Mouse (Mus musculus): Measurements from ENCODE around the gene Olfr629. TPM values are rescaled to one million over a fixed set of nuclear protein-coding genes. Genes with fewer than 3 reads are reported as not detected.
"Not testable (repeated sequence)": the region's sequence is repeated elsewhere in the genome, so short reads cannot be mapped to it uniquely, and the experiment has no call there.

Olfr629 gene
- not detected for total RNA-seq (2021)
- long read RNA-seq, experiment 1 = 0 reads
- long read RNA-seq, experiment 2 = 0 reads

DNA sequence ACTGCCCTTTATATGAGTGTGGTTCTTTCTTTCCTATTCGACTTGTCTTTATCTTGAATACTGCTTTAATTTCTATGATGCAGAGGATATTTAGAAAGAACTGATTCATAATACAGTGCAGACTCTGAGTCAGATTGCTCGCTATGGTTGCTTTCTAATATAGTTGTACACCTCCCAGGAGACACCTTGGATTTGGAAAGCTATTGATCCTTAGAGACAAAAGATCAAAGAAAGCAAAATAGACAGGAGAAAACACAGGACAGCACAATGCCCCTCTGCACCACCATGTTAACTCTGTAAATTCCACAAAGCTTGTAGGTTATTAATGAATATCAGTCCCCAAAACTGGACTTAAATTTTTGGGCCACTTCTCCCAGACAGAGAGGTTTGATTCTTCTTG is at the start of gene Olfr629:
TSS of gene Olfr629 (minus strand) at position 101 of the 400 bp plus-strand sequence.
- no peak for DNase-seq (ENCODE audit: low spot score in 2 of 2)

DNA sequence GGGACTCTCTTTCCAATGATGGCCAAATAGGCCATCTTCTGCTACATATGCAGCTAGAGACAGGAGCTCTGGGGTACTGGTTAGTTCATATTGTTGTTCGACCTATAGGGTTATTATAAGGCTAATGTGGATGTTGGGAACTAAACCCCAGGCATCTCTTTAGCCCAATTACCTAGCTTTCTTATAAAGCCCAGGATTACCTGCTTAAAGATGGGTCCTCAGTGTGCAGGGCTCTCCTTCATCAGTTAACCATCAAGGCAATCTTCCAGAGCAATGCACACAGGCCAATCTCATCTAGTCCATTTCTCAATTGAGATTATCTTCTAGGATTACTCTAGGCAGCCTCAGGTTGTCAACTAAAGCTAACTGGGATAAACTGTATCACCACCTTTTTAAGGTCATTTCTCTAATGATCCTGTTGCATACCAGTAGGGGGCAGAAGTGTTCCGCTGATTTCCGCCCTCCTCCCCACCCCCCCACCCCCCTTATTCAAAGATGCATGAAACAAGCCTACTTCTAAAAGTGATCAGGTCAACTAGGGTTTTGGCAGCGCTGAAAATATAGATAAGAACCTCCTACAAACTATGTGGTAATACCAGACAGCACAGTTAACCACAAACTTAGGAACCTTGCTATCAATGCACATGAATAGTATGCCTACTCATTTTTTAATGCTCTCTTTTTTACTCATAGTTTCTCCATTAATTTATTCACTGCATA is 48.1 kb upstream of the Olfr629 start:
- no peak for DNase-seq (ENCODE audit: low spot score in 2 of 2)

DNA sequence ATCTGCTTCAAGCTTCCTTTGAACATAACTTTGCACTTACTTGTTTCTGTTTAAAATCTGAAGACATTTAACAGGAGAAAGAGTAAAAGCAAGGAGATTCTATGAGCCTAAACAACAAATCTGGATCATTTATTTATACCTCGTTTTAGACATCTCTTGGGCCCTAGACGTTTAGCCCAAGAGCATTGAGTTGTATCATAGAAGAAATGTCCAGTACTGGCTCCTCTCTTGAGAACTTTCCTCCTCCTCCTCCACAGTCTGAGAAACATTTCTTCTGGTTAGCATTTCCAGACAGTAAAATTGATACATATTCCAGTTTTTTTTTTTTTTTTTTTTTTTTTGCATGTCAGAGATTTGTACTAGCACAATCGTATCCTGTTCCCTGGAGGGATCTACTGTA is 47.0 kb upstream of the Olfr629 start, which contains the start of gene Olfr67:
TSS of gene Olfr67 (minus strand) at position 101 of the 400 bp plus-strand sequence.
- no peak for DNase-seq (ENCODE audit: low spot score in 2 of 2)

DNA sequence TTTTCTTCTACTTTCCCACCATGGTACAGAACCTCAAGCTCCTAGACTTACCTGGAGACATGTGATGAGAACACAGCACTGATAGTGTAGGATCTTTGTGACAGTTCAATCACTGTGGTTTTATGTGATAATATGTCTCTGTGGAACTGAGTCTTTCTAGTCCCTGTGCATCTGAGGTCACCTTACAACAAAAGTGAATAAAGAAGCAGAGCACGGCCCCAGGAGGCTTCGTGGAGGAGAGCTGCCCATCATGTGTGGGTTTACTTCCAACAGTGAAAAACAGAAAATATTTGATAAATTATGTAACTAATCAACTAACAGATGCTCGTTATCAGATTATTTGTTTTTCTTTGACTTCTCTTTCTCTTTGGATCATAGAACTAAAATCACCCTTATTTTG is 34.9 kb upstream of the Olfr629 start, which contains the start of gene Olfr68:
TSS of gene Olfr68 (minus strand) at position 101 of the 400 bp plus-strand sequence.
- DNase-seq (ENCODE audit: low spot score in 2 of 2) = no peak

DNA sequence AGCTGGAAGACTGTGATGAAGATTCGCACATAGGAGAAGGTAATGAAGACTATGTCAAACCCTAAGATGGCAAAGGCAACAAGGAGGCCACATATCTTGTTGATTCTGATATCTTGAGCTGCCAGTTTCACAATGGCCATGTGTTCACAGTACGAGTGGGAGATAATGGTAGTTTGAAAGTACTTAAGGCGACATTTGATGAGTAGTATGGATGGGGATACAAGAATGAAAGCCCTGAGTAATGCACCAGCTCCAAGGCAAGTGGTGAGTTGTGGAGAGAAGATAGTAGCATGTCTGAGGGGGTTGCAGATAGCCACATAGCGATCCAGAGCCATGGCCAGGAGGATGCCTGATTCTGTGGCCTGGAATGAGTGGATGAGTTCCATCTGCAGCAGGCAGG is 32.9 kb upstream of the Olfr629 start:
- DNase-seq (ENCODE audit: low spot score in 2 of 2) = not testable (repeated sequence)

DNA sequence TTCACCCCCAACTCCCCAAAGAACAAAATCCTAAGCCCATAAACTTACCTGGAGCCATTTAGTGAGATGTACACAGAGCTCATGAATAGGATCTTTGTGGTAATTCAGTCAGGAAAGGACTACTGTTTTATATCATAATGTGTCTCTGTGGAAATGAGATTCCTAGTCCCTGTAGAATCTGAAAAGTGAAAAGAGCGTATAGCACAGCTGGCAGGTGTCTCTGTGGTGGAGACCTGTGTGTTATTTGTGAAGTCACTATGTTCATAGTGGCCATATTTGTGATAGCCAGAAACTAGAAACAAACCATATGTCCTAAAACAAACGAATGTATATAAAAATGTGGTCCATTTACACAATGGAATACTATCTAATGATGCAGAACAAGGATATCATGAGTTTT is 26.8 kb upstream of the Olfr629 start, which contains the start of gene Olfr69:
TSS of gene Olfr69 (minus strand) at position 101 of the 400 bp plus-strand sequence.
- no peak for DNase-seq (ENCODE audit: low spot score in 2 of 2)

DNA sequence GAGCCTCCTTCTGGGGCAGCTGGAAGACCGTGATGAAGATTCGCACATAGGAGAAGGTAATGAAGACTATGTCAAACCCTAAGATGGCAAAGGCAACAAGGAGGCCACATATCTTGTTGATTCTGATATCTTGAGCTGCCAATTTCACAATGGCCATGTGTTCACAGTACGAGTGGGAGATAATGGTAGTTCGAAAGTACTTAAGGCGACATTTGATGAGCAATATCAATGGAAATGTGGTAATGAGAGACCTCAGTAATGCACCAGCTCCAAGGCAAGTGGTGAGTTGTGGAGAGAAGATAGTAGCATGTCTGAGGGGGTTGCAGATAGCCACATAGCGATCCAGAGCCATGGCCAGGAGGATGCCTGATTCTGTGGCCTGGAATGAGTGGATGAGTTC is 22.9 kb upstream of the Olfr629 start:
- not testable (repeated sequence) for DNase-seq (ENCODE audit: low spot score in 2 of 2)

DNA sequence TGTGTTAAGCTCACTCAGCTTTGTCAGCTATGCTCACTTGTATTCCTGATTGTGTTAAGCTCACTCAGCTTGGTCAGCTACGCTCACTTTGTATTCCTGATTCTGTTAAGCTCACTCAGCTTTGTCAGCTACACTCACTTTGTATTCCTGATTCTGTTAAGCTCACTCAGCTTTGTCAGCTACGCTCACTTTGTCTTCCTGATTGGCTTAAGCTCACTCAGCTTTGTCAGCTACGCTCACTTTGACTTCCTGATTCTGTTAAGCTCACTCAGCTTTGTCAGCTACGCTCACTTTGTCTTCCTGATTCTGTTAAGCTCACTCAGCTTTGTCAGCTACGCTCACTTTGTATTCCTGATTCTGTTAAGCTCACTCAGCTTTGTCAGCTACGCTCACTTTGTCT is 17.5 kb upstream of the Olfr629 start:
- DNase-seq (ENCODE audit: low spot score in 2 of 2) = not testable (repeated sequence)

DNA sequence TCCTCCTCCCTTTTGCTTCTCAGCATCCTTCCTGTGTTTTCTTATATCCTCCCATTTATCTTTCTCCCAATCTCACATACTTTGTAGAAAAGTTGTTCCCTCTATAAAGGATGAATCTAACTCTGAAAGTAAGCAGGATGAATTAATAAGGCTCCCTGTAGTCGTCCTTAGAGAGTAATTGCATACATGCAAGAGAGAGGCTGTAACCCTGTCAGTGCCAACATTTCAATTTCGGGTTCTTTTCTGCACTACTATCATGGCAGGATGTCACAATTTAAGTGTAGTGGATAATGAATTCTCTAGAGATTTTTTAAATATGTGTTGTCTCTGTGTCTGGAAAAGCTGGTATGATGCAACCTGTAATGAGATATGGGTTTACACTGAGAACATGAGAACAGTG is 12.5 kb upstream of the Olfr629 start, which contains the start of gene Olfr630:
TSS of gene Olfr630 (minus strand) at position 101 of the 400 bp plus-strand sequence.
- DNase-seq (ENCODE audit: low spot score in 2 of 2) = no peak

DNA sequence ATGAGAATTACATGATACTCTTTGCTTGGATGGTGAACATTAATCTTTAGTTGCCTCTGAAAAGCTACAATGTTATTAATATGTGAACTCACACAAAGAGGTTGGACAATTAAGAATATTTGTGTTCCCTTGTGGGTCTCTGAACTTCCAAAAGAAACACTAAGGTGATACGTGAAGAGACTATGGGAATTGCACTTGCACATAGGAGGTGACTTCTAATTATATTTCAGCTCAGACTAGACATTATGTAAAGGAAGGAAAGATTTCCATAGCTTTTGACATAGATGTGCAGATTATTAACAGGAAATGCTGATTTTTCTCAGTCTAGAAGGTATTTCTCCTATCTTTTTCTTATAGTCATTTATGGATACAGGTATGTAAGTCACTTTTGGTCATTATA is 14.7 kb downstream of the Olfr629 start, which contains the start of gene Olfr628:
TSS of gene Olfr628 (plus strand) at position 301 of the 400 bp plus-strand sequence.
- DNase-seq (ENCODE audit: low spot score in 2 of 2) = no peak

DNA sequence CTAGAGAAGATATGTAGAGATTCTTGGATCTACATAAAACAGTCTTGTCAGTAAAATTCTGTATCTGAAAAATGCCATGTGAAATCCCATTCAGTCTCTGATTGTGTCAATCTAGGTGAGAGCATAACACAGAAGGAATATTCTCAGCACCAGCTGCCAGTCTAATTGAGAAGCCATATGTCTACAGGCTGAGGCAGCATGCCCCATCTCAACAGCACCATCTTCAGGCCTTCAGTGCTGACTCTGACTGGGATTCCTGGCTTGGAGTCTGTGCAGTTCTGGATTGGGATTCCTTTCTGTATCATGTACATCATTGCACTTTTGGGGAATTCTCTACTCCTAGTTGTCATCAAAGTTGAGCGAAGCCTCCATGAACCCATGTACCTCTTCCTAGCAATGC is 28.3 kb downstream of the Olfr629 start:
- not testable (repeated sequence) for DNase-seq (ENCODE audit: low spot score in 2 of 2)

DNA sequence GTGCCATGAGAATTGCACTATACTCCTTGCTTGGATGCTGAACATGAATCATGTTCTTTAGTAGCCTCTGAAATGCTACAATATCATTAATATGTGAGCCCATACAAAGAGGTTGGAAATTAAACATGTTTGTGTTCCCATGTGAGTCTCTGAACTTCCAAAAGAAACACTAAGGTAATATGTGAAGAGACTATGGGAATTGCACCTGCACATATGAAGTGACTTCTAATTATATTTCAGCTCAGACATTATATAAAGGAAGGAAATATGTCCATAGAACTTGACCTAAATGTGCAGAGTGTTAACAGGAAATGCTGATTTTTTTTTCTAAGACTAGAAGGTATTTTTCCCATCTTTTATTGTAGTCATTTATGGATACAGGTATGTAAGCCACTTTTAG is 30.4 kb downstream of the Olfr629 start, which contains the start of gene Olfr243:
TSS of gene Olfr243 (plus strand) at position 301 of the 400 bp plus-strand sequence.
- DNase-seq (ENCODE audit: low spot score in 2 of 2) = no peak

DNA sequence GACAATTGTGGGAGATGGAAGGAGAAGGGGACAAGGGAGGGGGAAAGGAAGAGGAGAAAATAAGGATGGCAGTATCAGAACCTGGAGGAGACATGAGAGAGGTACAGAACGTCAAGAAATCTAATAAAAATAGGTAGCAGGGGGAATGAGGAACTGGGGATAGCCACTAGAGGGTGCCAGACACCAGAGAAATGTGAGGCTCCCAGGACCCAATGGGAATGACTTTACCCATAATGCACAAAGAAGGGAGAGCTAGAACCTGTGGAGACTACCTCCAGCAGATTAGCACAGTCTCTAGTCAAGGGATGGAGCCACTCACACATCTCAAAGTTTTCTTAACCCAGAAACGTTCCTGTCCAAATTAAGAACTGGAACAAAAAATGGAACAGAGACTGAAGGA is 32.7 kb downstream of the Olfr629 start:
- DNase-seq (ENCODE audit: low spot score in 2 of 2) = no peak

DNA sequence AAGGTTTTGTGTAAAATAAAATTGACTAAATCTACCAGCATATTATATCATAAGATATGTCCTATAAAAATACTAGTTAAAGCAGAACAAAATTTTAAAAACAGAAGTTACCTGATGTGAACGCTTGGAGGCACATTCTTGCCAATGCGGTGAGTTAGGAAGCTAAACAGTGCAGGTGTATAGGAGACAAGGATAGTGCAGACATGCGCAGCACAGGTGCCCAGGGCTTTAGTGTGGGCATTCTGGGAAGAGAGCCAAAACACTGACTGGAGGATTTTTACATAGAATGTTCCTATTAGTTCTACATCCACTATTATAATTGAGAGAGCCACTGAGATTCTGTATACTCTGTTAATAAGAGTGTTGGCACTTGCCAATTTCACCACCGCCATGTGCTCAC is 45.3 kb downstream of the Olfr629 start:
- DNase-seq (ENCODE audit: low spot score in 2 of 2) = no peak

Other genes with a start within 250 kb of the Olfr629 start
- not detected for gene Olfr609, start 246.9 kb downstream of the Olfr629 start, total RNA-seq (2021)
- not detected for gene Olfr610, start 232.8 kb downstream of the Olfr629 start, total RNA-seq (2021)
- gene Olfr611, start 224.1 kb downstream of the Olfr629 start, total RNA-seq (2021) = not detected
- not detected for gene Olfr612, start 202.2 kb downstream of the Olfr629 start, total RNA-seq (2021)
- not detected for gene Olfr613, start 196.9 kb downstream of the Olfr629 start, total RNA-seq (2021)
- not detected for gene Olfr615, start 188.9 kb downstream of the Olfr629 start, total RNA-seq (2021)
- not detected for gene Olfr616, start 175.8 kb downstream of the Olfr629 start, total RNA-seq (2021)
- not detected for gene Olfr617, start 171.9 kb downstream of the Olfr629 start, total RNA-seq (2021)
- gene Olfr618, start 154.8 kb downstream of the Olfr629 start, total RNA-seq (2021) = not detected
- not detected for gene Olfr619, start 144.4 kb downstream of the Olfr629 start, total RNA-seq (2021)
- not detected for gene Olfr620, start 132.4 kb downstream of the Olfr629 start, total RNA-seq (2021)
- gene Olfr622, start 102.2 kb downstream of the Olfr629 start, total RNA-seq (2021) = not detected
- gene Olfr623, start 81.2 kb downstream of the Olfr629 start, total RNA-seq (2021) = not detected
- not detected for gene Olfr624, start 73.8 kb downstream of the Olfr629 start, total RNA-seq (2021)
- not detected for gene Olfr625-ps1, start 62.2 kb downstream of the Olfr629 start, total RNA-seq (2021)
- not detected for gene Olfr243, start 30.3 kb downstream of the Olfr629 start, total RNA-seq (2021)
- not detected for gene Olfr628, start 14.6 kb downstream of the Olfr629 start, total RNA-seq (2021)
- gene Olfr630, start 12.4 kb upstream of the Olfr629 start, total RNA-seq (2021) = not detected
- gene Olfr69, start 26.7 kb upstream of the Olfr629 start, total RNA-seq (2021) = not detected
- gene Olfr68, start 34.8 kb upstream of the Olfr629 start, total RNA-seq (2021) = not detected
- not detected for gene Olfr67, start 46.9 kb upstream of the Olfr629 start, total RNA-seq (2021)
- 10 to 100 TPM; 62.8 to 81.8 TPM for gene Hbb-bt, start 69.1 kb upstream of the Olfr629 start, total RNA-seq (2021)
- 100 to 1,000 TPM; 289 to 541 TPM for gene Hbb-bs, start 83.2 kb upstream of the Olfr629 start, total RNA-seq (2021)
- not detected for gene Hbb-bh2, start 95.6 kb upstream of the Olfr629 start, total RNA-seq (2021)
- gene Hbb-bh1, start 98.2 kb upstream of the Olfr629 start, total RNA-seq (2021) = not detected
- gene Hbb-y, start 108.3 kb upstream of the Olfr629 start, total RNA-seq (2021) = not detected
- not detected for gene Olfr66, start 141.3 kb upstream of the Olfr629 start, total RNA-seq (2021)
- gene Olfr64, start 149.5 kb upstream of the Olfr629 start, total RNA-seq (2021) = not detected
- not detected for gene Olfr65, start 158.5 kb upstream of the Olfr629 start, total RNA-seq (2021)
- not detected for gene Olfr631, start 183.9 kb upstream of the Olfr629 start, total RNA-seq (2021)
- gene Olfr632, start 189.4 kb upstream of the Olfr629 start, total RNA-seq (2021) = not detected
- not detected for gene Olfr633, start 199.5 kb upstream of the Olfr629 start, total RNA-seq (2021)
- under 1 TPM in 1 of 2 experiments, not detected in 1; 0.03 TPM for gene Olfr635, start 226.2 kb upstream of the Olfr629 start, total RNA-seq (2021)